Comparison of ENCODE assay signal across 12 mouse cellular contexts in genomic region chr5:104002549-104003255, GRCm38 (mm10). TPM values are rescaled to one million over a fixed set of nuclear protein-coding genes. Genes with fewer than 3 reads are reported as not detected.
A peak's percentile ranks its signal among the peaks of the same experiment; 100 is the strongest.
DNase-seq lines count a peak whose midpoint lies in the region; ATAC-seq and TF ChIP-seq lines count a peak whose summit lies in the region.
"Had no signal": no experiment of that assay in that cellular context is flagged by ENCODE, and none has a peak within 500 bp of the region (broad histone marks: within the 10 kb centered on the region; RNA-seq: fewer than 3 reads in every experiment).

No protein-coding gene starts in this region.

- DNase-seq in liver, embryonic 11.5 days (ENCODE audit: low spot score), result no peak
- no peak for DNase-seq in liver
- DNase-seq in forebrain, embryonic 14.5 days (ENCODE audit: low spot score), result no peak
- no peak for DNase-seq in liver, embryonic 14.5 days (ENCODE audit: low read depth in 3 of 3, low spot score in 3 of 3)
- DNase-seq in spleen, postnatal 14 days (ENCODE audit: low spot score in 2 of 2), result no peak
- DNase-seq in adrenal gland, postnatal 36 days, result no peak
- no peak for DNase-seq in heart, adult 9 months (ENCODE audit: low spot score in 2 of 2)
- DNase-seq: adrenal gland, adult 8-10 months; heart, postnatal 14 days; right cerebral cortex, postnatal 4 days had no signal

- TF ChIP-seq EP300 in liver, embryonic 14.5 days (IDR thresholded peaks at IDR 0.05; ENCODE audit: low read depth), result no peak

- no peak for TF ChIP-seq CTCF in liver, embryonic 14.5 days (IDR thresholded peaks at IDR 0.05; ENCODE audit: low read depth)

- H3K27ac ChIP-seq in liver, embryonic 11.5 days (ENCODE audit: low read depth, low read length), result no peak overlapping the region
- no peak overlapping the region for H3K27ac ChIP-seq in forebrain, embryonic 14.5 days (ENCODE audit: low read depth, low read length)
- H3K27ac ChIP-seq in liver, embryonic 14.5 days, result no peak overlapping the region
- peak overlapping the region; percentile 9; the same call in 1 of the 2 replicates for H3K27ac ChIP-seq in stomach, embryonic 15.5 days

- H3K27me3 ChIP-seq in liver, embryonic 11.5 days (replicated peaks; ENCODE audit: control insufficient read depth, insufficient read depth, low read length), result no peaks in the 10 kb centered on the region
- H3K27me3 ChIP-seq in forebrain, embryonic 14.5 days (replicated peaks; ENCODE audit: control insufficient read depth, insufficient read depth, low read length), result no peaks in the 10 kb centered on the region
- no peaks in the 10 kb centered on the region for H3K27me3 ChIP-seq in liver, embryonic 14.5 days (ENCODE audit: control insufficient read depth, insufficient read depth, low read length)
- H3K27me3 ChIP-seq in stomach, embryonic 15.5 days (replicated peaks), result no peaks in the 10 kb centered on the region

- H3K4me3 ChIP-seq in liver, embryonic 11.5 days (ENCODE audit: low read depth, low read length), result no peak overlapping the region
- peak overlapping the region; percentile 10; the same call in 1 of the 2 replicates for H3K4me3 ChIP-seq in forebrain, embryonic 14.5 days (ENCODE audit: low read depth, low read length)
- H3K4me3 ChIP-seq in liver, embryonic 14.5 days (ENCODE audit: insufficient read depth in 1 of 2, low read depth in 2 of 2, low read length in 2 of 2), result no peak overlapping the region
- H3K4me3 ChIP-seq in stomach, embryonic 15.5 days (replicated peaks), result no peak overlapping the region

- H3K4me2 ChIP-seq in liver, embryonic 11.5 days, result peak overlapping the region; percentile 37
- peak overlapping the region; percentile 43 for H3K4me2 ChIP-seq in forebrain, embryonic 14.5 days (ENCODE audit: low read length)
- H3K4me2 ChIP-seq in liver, embryonic 14.5 days (ENCODE audit: low read depth), result no peak overlapping the region
- H3K4me2 ChIP-seq in stomach, embryonic 15.5 days, result peak overlapping the region; percentile 36

- ATAC-seq in liver, embryonic 11.5 days (replicated peaks; ENCODE audit: low FRiP score), result 0 out of 2 replicates have a peak, but pooled peaks have one; percentile 34
- ATAC-seq in forebrain, embryonic 14.5 days, result no peak
- peak; percentile 55; the same call in 1 of the 2 replicates for ATAC-seq in liver, embryonic 14.5 days (ENCODE audit: insufficient read depth)
- peak; percentile 70 for ATAC-seq in stomach, embryonic 15.5 days (ENCODE audit: insufficient read depth, low FRiP score, low read depth)

- no peaks in the 10 kb centered on the region for H3K9me3 ChIP-seq in liver, embryonic 11.5 days (ENCODE audit: control insufficient read depth, low read length)
- no peaks in the 10 kb centered on the region for H3K9me3 ChIP-seq in forebrain, embryonic 14.5 days (replicated peaks; ENCODE audit: control insufficient read depth, low read length)
- H3K9me3 ChIP-seq in liver, embryonic 14.5 days (ENCODE audit: control insufficient read depth, low read length), result no peaks in the 10 kb centered on the region
- H3K9me3 ChIP-seq in stomach, embryonic 15.5 days, result no peaks in the 10 kb centered on the region

- no peaks in the 10 kb centered on the region for H3K36me3 ChIP-seq in liver, embryonic 11.5 days (ENCODE audit: control insufficient read depth, insufficient read depth, low read length)
- H3K36me3 ChIP-seq in forebrain, embryonic 14.5 days (ENCODE audit: control insufficient read depth, insufficient read depth, low read length), result no peaks in the 10 kb centered on the region
- no peaks in the 10 kb centered on the region for H3K36me3 ChIP-seq in liver, embryonic 14.5 days (replicated peaks; ENCODE audit: control insufficient read depth, insufficient read depth, low read depth)
- H3K36me3 ChIP-seq in stomach, embryonic 15.5 days, result no peaks in the 10 kb centered on the region

- WGBS in liver, embryonic 11.5 days, result 47% methylated on average over 18 of the region's 18 CpGs
- WGBS in forebrain, embryonic 14.5 days, result 15% methylated on average over 18 of the region's 18 CpGs
- 67% methylated on average over 18 of the region's 18 CpGs for WGBS in liver, embryonic 14.5 days (ENCODE audit: insufficient replicate concordance)
- WGBS in stomach, embryonic 15.5 days, result 33% methylated on average over 18 of the region's 18 CpGs

- H3K4me1 ChIP-seq in liver, embryonic 11.5 days (replicated peaks; ENCODE audit: control insufficient read depth, insufficient read depth, low read length), result no peaks in the 10 kb centered on the region
- H3K4me1 ChIP-seq in forebrain, embryonic 14.5 days (ENCODE audit: control insufficient read depth, insufficient read depth, low read length), result 0 out of 2 replicates have a peak, but pooled peaks cover 3% of the 10 kb centered on the region
- peaks cover 0 to 2% of the 10 kb centered on the region in 2 experiments; a peak in 1 of 4 replicates for H3K4me1 ChIP-seq in liver, embryonic 14.5 days (replicated peaks; ENCODE audit: control insufficient read depth in 2 of 2, insufficient read depth in 2 of 2, low read length in 1 of 2)
- H3K4me1 ChIP-seq in stomach, embryonic 15.5 days, result no peaks in the 10 kb centered on the region

- H3K9ac ChIP-seq in liver, embryonic 11.5 days (ENCODE audit: low read depth, low read length), result no peak overlapping the region
- H3K9ac ChIP-seq in forebrain, embryonic 14.5 days (ENCODE audit: low read length), result peak overlapping the region; percentile 50
- no peak overlapping the region for H3K9ac ChIP-seq in liver, embryonic 14.5 days (replicated peaks)
- no peak overlapping the region; the same call in 1 of the 2 replicates for H3K9ac ChIP-seq in stomach, embryonic 15.5 days

RNA-seq across cellular contexts. Expression of gene Hsd17b11, which starts 19.0 kb away (rescaled TPM):
- 1.7 and 2.5 TPM in 2 replicates for polyA plus RNA-seq in liver, embryonic 11.5 days (2014; fragmentation: Nextera tagmentation; extraction: Ambion mirVana)
- polyA plus RNA-seq in forebrain, embryonic 14.5 days (2014; fragmentation: Nextera tagmentation; extraction: Ambion mirVana), result 1.6 and 2.0 TPM in 2 replicates
- 6.1 and 7.9 TPM in 2 replicates for polyA plus RNA-seq in liver, embryonic 14.5 days (2012; rRNA removed)
- polyA plus RNA-seq in liver, embryonic 14.5 days (2014; fragmentation: Nextera tagmentation; extraction: Ambion mirVana), result 1.9 and 2.6 TPM in 2 replicates
- 6.8 and 7.0 TPM in 2 replicates for polyA plus RNA-seq in stomach, embryonic 15.5 days (2015; fragmentation: Nextera tagmentation; extraction: Ambion mirVana)
- 10 to 100 TPM; 50.4 to 80.2 TPM for total RNA-seq in adrenal gland, postnatal 36 days (2021)

RNA-seq across cellular contexts. Expression of gene Hsd17b13, which starts 25.5 kb away (rescaled TPM):
- 0.32 TPM in 1 of 2 replicates, not detected in the other for polyA plus RNA-seq in liver, embryonic 11.5 days (2014; fragmentation: Nextera tagmentation; extraction: Ambion mirVana)
- polyA plus RNA-seq in forebrain, embryonic 14.5 days (2014; fragmentation: Nextera tagmentation; extraction: Ambion mirVana), result not detected in 2 replicates
- 3.2 and 5.3 TPM in 2 replicates for polyA plus RNA-seq in liver, embryonic 14.5 days (2012; rRNA removed)
- polyA plus RNA-seq in liver, embryonic 14.5 days (2014; fragmentation: Nextera tagmentation; extraction: Ambion mirVana), result 8.3 and 10.9 TPM in 2 replicates
- polyA plus RNA-seq in stomach, embryonic 15.5 days (2015; fragmentation: Nextera tagmentation; extraction: Ambion mirVana), result 4.8 and 6.2 TPM in 2 replicates
- total RNA-seq in adrenal gland, postnatal 36 days (2021), result under 1 TPM in 1 of 2 experiments, not detected in 1; 0.20 TPM
- total RNA-seq: adrenal gland, adult 8-10 months; heart, postnatal 14 days; layer of hippocampus, postnatal 25 days had no signal

RNA-seq across cellular contexts. Expression of gene Nudt9, which starts 43.4 kb away (rescaled TPM):
- 103 and 110 TPM in 2 replicates for polyA plus RNA-seq in liver, embryonic 11.5 days (2014; fragmentation: Nextera tagmentation; extraction: Ambion mirVana)
- 55.9 and 56.8 TPM in 2 replicates for polyA plus RNA-seq in forebrain, embryonic 14.5 days (2014; fragmentation: Nextera tagmentation; extraction: Ambion mirVana)
- polyA plus RNA-seq in liver, embryonic 14.5 days (2012; rRNA removed), result 34.5 and 48.1 TPM in 2 replicates
- polyA plus RNA-seq in liver, embryonic 14.5 days (2014; fragmentation: Nextera tagmentation; extraction: Ambion mirVana), result 73.8 and 74.8 TPM in 2 replicates
- polyA plus RNA-seq in stomach, embryonic 15.5 days (2015; fragmentation: Nextera tagmentation; extraction: Ambion mirVana), result 62.8 and 64.6 TPM in 2 replicates
- total RNA-seq in adrenal gland, postnatal 36 days (2021), result 10 to 100 TPM; 58.6 to 67.5 TPM
